Mouse (Mus musculus): ENCODE measurements at regions not wholly inside any gene's neighbourhood (a gene's known extent, or its start where the extent isn't known, plus 50 kb on each side); places are given as distances from the start of the nearest gene placed in this dataset.

DNA sequence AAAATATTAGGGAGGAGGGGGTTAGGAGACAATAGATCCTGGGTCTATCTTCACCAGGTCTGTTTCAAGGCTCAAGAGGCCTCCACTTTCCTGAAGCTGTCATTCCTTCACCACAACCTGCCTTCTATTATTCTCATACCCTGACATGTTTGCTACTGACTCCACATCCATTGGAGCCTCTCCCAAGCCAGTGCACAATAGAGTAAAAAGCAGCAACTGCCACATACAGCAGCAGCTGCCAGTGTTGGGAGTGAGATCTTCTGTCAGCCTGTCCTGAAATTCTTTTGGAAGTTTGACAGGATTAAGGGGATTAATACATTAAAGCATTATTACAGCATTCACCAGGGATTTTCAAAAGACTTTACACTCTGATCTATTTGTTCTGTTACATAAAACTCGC lies 441.8 kb downstream of the Cdk5rap2 start:
- WGBS, result 93% methylated on average over 1 of the region's 1 CpGs
- no peaks in the 10 kb centered on the region for H3K27me3 ChIP-seq (ENCODE audit: control insufficient read depth, insufficient read depth, low read length)
- H3K36me3 ChIP-seq (replicated peaks; ENCODE audit: control insufficient read depth, insufficient read depth, low read depth, low read length), result no peaks in the 10 kb centered on the region
- no peak overlapping the region for H3K4me3 ChIP-seq (ENCODE audit: low read depth, low read length)
- no peak for DNase-seq (ENCODE audit: low spot score)
- H3K9ac ChIP-seq (replicated peaks; ENCODE audit: low read length), result no peak overlapping the region
- H3K4me2 ChIP-seq (ENCODE audit: low read depth, low read length), result no peak overlapping the region
- ATAC-seq (replicated peaks; ENCODE audit: insufficient number of reproducible peaks, low FRiP score, low TSS enrichment, low read depth), result no peak
- H3K9me3 ChIP-seq (replicated peaks; ENCODE audit: control insufficient read depth, low read length), result no peaks in the 10 kb centered on the region
- H3K27ac ChIP-seq (replicated peaks; ENCODE audit: low read depth, low read length), result no peak overlapping the region
- no peaks in the 10 kb centered on the region for H3K4me1 ChIP-seq (ENCODE audit: control insufficient read depth, insufficient read depth, low read length)
